Mouse (Mus musculus) liver, embryonic 14.5 days (tissue): ENCODE measurements around the gene Mmp8. TPM values are rescaled to one million over a fixed set of nuclear protein-coding genes. Genes with fewer than 3 reads are reported as not detected.

Experiments
- ATAC-seq: fragments of 200-750 bp; cut with Nextera tagmentation; 2 replicates; pipeline ENCODE4 v1.8.0; 2017; ENCODE audit warnings: moderate number of reproducible peaks, mild to moderate bottlenecking, moderate library complexity; ENCODE audit not compliant: insufficient read depth
- DNase-seq, 3 experiments: peaks; one replicate each; pipeline ENCODE4 v3.0.0-alpha.2; 2012 to 2013; ENCODE audit warnings: low read depth in 3 of 3, low spot score in 3 of 3
- H3K27ac ChIP-seq: fragments of 300-500 bp; sonication (generic); 2 replicates; pipeline ENCODE4 v1.5.1; 2014; ENCODE audit warnings: moderate library complexity, mild to moderate bottlenecking, control low read depth, inconsistent platforms
- H3K27me3 ChIP-seq: fragments of 300-500 bp; sonication (generic); 2 replicates; pipeline ENCODE4 v1.6.1; 2014; ENCODE audit warnings: mild to moderate bottlenecking, low read length, moderate library complexity; ENCODE audit not compliant: control insufficient read depth, insufficient read depth
- H3K36me3 ChIP-seq: fragments of 300-500 bp; sonication (generic); replicated peaks from 2 replicates; pipeline ENCODE4 v1.6.1; 2014; ENCODE audit warnings: low read depth; ENCODE audit not compliant: control insufficient read depth, insufficient read depth
- H3K4me1 ChIP-seq, 2 experiments: fragments of 200-500 bp in 1 of 2; fragments of 300-500 bp in 1 of 2; sonication (generic) in 1 of 2; replicated peaks; 2 replicates each; pipeline ENCODE4 v1.6.1; 2012 to 2014; ENCODE audit warnings: antibody characterized with exemption in 1 of 2, inconsistent platforms in 1 of 2, low read length in 1 of 2; ENCODE audit not compliant: control insufficient read depth in 2 of 2, insufficient read depth in 2 of 2
- H3K4me2 ChIP-seq: fragments of 300-500 bp; sonication (generic); 2 replicates; pipeline ENCODE4 v1.6.1; 2014; ENCODE audit warnings: low read depth, mild to moderate bottlenecking, control low read depth, moderate library complexity
- H3K4me3 ChIP-seq, 2 experiments: fragments of 200-500 bp in 1 of 2; fragments of 300-500 bp in 1 of 2; sonication (generic) in 1 of 2; 2 replicates each; pipeline ENCODE4 v1.5.1; 2012 to 2014; ENCODE audit warnings: low read depth in 2 of 2, low read length in 2 of 2, mild to moderate bottlenecking in 2 of 2, control low read depth in 1 of 2, inconsistent platforms in 1 of 2, moderate library complexity in 1 of 2; ENCODE audit not compliant: insufficient read depth in 1 of 2
- H3K9ac ChIP-seq: fragments of 300-500 bp; sonication (generic); replicated peaks from 2 replicates; pipeline ENCODE4 v1.6.1; 2014; ENCODE audit warnings: mild to moderate bottlenecking, control low read depth, moderate library complexity
- H3K9me3 ChIP-seq: fragments of 300-500 bp; sonication (generic); 2 replicates; pipeline ENCODE4 v1.6.1; 2016; ENCODE audit warnings: low read length, mixed read lengths; ENCODE audit not compliant: control insufficient read depth
- CTCF ChIP-seq: IDR thresholded peaks from 2 replicates; pipeline ENCODE4 v1.5.1; 2016; ENCODE audit warnings: antibody characterized with exemption, low read depth, control low read depth
- EP300 ChIP-seq: IDR thresholded peaks from 2 replicates; pipeline ENCODE4 v1.6.1; 2016; ENCODE audit warnings: antibody characterized with exemption, low read depth
- WGBS: fragments of 180-500 bp; shearing (Covaris S2); extraction: QIAGEN DNeasy Blood & Tissue Kit; methylation state at CpG from one replicate; pipeline ENCODE4 v1.1.7; 2014; ENCODE audit not compliant: insufficient replicate concordance; 5-methylcytosine and 5-hydroxymethylcytosine counted together
- polyA plus RNA-seq, 2 experiments: library from polyadenylated mRNA; depleted of rRNA in 1 of 2; stranded (reverse) in 1 of 2; unstranded in 1 of 2; fragments of >200 nt; fragmentation: Nextera tagmentation in 1 of 2; extraction: Ambion mirVana in 1 of 2; gene quantifications; 2 replicates each; pipeline versions ENCODE4 v1.2.1 to v1.2.3; 2012 to 2014

Gene Mmp8
- polyA plus RNA-seq (2012; rRNA removed) = 0.83 and 1.2 TPM in 2 replicates
- 2.3 and 3.1 TPM in 2 replicates for polyA plus RNA-seq (2014; fragmentation: Nextera tagmentation; extraction: Ambion mirVana)

- no peak for DNase-seq
- no peak within 1 kb of the TSS for H3K9ac ChIP-seq
Measured at GRCm38 (mm10) chr9:7558221-7559017, at the start of gene Mmp8. Mmp8 (plus strand) TSS chr9:7558456.

GRCm38 (mm10) chr9:7509619-7510233 lies 48.5 kb upstream of the Mmp8 start:
- no peak overlapping the region for H3K9ac ChIP-seq
- H3K27me3 ChIP-seq = no peaks in the 10 kb centered on the region
- H3K4me2 ChIP-seq = no peak overlapping the region
- no peaks in the 10 kb centered on the region for H3K9me3 ChIP-seq
- WGBS = 76% methylated on average over 10 of the region's 10 CpGs
- no peaks in the 10 kb centered on the region for H3K36me3 ChIP-seq
- no peak overlapping the region for H3K27ac ChIP-seq
- ATAC-seq = no peak
- no peak for DNase-seq
- TF ChIP-seq CTCF (no peak), EP300 (no peak)
- H3K4me3 ChIP-seq = no peak overlapping the region
- H3K4me1 ChIP-seq = no peaks in the 10 kb centered on the region

More at GRCm38 (mm10) chr9:7558221-7559017, at the start of gene Mmp8:
- no peaks in the 10 kb centered on the region for H3K4me1 ChIP-seq
- no peaks in the 10 kb centered on the region for H3K36me3 ChIP-seq
- H3K4me2 ChIP-seq = no peak within 1 kb of the TSS
- TF ChIP-seq CTCF = no peak
- no peak for TF ChIP-seq EP300
- no peaks in the 10 kb centered on the region for H3K9me3 ChIP-seq
- no peak within 1 kb of the TSS for H3K4me3 ChIP-seq
- no peak for ATAC-seq
- H3K27ac ChIP-seq = no peak within 1 kb of the TSS
- H3K27me3 ChIP-seq = no peaks in the 10 kb centered on the region
- 55% methylated on average over 8 of the region's 8 CpGs for WGBS

DNA sequence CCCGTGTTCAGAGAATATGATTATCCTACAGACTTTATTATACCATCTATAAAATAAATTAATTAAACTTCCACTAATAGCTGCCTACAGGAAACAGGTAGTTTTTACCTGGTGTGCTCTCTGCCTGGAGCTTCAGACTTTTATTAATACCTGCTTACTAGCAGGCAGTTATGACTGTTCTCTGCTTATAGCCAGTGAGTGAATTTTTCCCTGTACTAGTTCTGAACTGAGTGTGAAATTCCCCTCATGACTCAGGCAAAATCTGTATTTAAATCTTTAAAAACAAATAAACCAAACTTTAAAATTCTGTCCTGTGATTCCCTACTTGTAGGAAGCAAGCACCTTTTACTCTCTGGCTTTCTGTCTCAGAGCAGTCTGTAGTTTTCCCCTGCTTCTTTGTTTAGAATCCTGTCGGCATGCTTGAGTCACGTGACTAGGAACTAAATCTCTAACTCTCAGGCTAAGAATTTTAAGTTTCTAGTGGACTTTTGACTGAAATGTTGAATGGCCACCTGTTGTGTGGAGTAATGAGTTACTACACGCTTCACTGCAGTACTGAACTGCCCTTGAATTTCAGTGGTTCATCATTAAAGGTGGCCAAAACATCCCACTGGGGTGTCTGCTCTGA lies 40.2 kb upstream of the Mmp8 start:
- DNase-seq (no peak), ATAC-seq (no peak)
- Histone ChIP-seq H3K9ac (no peak overlapping the region), H3K4me3 (no peak overlapping the region), H3K36me3 (no peaks in the 10 kb centered on the region), H3K27me3 (no peaks in the 10 kb centered on the region), H3K4me1 (no peaks in the 10 kb centered on the region), H3K27ac (no peak overlapping the region), H3K4me2 (no peak overlapping the region), H3K9me3 (no peaks in the 10 kb centered on the region)
- 62% methylated on average over 4 of the region's 4 CpGs for WGBS
- TF ChIP-seq CTCF (no peak), EP300 (no peak)

DNA sequence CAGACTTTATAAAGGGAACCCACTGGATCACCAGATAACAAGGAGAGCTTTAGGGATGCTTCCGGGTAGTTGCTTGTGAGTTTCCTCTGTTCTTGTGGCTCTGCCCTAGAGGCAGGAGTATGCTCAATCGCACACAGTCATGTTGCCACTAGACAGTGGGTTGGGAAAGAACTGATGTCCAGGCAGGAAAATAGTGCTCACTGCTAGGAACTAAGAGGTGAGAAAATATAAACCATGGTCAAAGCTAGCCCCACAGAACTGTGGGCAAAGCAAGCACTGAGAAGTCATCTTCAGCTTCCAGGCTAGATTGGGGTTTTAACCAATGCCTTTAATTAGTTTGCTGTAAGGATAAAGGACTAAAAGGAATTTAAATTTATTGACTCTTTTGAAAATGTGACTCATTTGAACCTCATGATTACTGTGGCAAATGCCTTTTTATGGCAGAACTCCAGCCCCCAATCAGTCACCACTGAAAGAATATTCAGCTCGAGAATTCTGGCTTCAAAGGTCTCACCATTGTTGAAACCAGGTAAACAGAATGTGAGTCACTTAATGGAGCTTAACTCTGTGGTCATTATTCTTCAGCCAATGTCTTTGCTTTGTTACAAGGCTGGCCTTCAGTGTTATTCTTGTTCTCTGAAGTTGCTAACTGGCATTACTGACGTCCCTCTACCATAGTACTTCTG lies 31.9 kb upstream of the Mmp8 start:
- no peak for TF ChIP-seq CTCF
- TF ChIP-seq EP300 = no peak
- WGBS = 50% methylated on average over 4 of the region's 4 CpGs

More for the DNA sequence above, 31.9 kb upstream of the Mmp8 start:
- Histone ChIP-seq H3K9ac (no peak overlapping the region), H3K36me3 (no peaks in the 10 kb centered on the region), H3K4me2 (no peak overlapping the region), H3K27ac (no peak overlapping the region), H3K27me3 (no peaks in the 10 kb centered on the region), H3K9me3 (no peaks in the 10 kb centered on the region), H3K4me3 (no peak overlapping the region), H3K4me1 (no peaks in the 10 kb centered on the region)
- DNase-seq = no peak
- no peak for ATAC-seq
